Mouse (Mus musculus) telencephalon, adult 2 months (tissue): ENCODE measurements at regions not wholly inside any gene's neighbourhood (a gene's known extent, or its start where the extent isn't known, plus 50 kb on each side); places are given as distances from the start of the nearest gene placed in this dataset.
A peak's percentile ranks its signal among the peaks of the same experiment; 100 is the strongest.

Source experiments
- DNase-seq: peaks from one replicate; pipeline ENCODE4 v3.0.0-alpha.2; 2011; ENCODE audit warnings: low read depth, low spot score

GRCm38 (mm10) chr5:33512253-33512884 is 78.6 kb upstream of the Nkx1-1 start:
- no peak for DNase-seq

- DNase-seq: no peak
These were observed 77.9 kb upstream of the Nkx1-1 start for GRCm38 (mm10) chr5:33511529-33512252.

- DNase-seq: no peak
These were observed 72.0 kb upstream of the Nkx1-1 start for GRCm38 (mm10) chr5:33505786-33506185.

GRCm38 (mm10) chr5:33501735-33502495 is 68.1 kb upstream of the Nkx1-1 start:
- no peak for DNase-seq

GRCm38 (mm10) chr5:33501211-33501610 is 67.4 kb upstream of the Nkx1-1 start:
- DNase-seq: no peak

- peak; percentile 45 for DNase-seq
These were observed 62.2 kb upstream of the Nkx1-1 start for GRCm38 (mm10) chr5:33495900-33496529.

GRCm38 (mm10) chr5:33495276-33495675 is 61.5 kb upstream of the Nkx1-1 start:
- DNase-seq: no peak

GRCm38 (mm10) chr5:33492604-33493315 is 59.0 kb upstream of the Nkx1-1 start:
- peak; percentile 8 for DNase-seq

- no peak for DNase-seq
These were observed 55.5 kb upstream of the Nkx1-1 start for GRCm38 (mm10) chr5:33489286-33489685.

- no peak for DNase-seq
These were observed 54.4 kb upstream of the Nkx1-1 start for GRCm38 (mm10) chr5:33488152-33488561.

- DNase-seq: no peak
These were observed 52.0 kb upstream of the Nkx1-1 start for GRCm38 (mm10) chr5:33485765-33486164.
